Mouse (Mus musculus) hindlimb bud, embryonic 11.5 days (tissue): ENCODE measurements around the gene Dtnb.

Experiments
- DNase-seq: peaks from one replicate; pipeline ENCODE4 v3.0.0-alpha.2; 2012; ENCODE audit warnings: low read depth, low spot score; ENCODE audit errors: extremely low spot score

Dtnb gene

DNA sequence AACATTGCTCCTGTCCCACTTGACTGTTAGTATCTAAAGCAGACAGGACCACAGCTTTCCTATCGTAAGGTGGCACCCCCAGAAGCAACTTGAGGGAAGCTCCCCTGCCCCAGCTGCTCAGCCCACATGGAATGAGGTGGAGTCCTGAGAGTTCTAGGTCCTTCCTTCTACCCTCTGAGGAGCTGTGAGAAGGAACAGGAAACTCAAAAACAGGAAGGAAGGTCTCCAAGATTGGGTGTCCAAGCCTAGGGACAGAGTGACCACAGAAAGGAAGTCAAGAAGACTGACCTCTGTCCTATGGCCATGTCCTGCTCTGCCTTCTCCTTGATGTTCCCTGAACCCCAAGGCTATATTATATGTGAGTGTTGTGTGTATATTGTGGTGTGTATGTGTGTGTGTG lies 227.4 kb downstream of the Dtnb start:
- no peak for DNase-seq

DNA sequence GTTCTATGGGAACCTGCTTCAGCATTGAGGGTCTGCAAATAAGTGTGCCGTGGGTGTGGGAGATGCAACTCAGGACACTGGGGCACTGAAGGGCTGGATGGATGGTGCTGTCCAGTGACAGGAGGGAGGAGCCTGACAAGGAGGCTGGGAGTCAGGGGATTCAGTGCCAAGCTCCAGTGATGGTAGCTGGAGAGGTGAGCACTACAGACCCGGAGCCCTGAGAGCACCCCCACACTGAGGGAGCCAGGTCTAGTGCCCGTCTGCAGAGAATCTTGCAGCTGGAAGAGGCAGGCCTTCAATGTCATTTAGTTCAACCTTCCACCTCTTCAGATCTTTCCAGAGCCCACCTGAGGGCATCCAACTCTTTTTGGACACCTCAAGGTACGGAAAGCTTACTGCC lies 233.7 kb downstream of the Dtnb start, which contains the start of gene Dnmt3a:
Gene Dnmt3a, plus strand, starts transcription at position 156 of the 400 bp plus-strand sequence.
- no peak for DNase-seq

- peak; percentile 24 for DNase-seq
These were observed 234.1 kb downstream of the Dtnb start for GRCm38 (mm10) chr12:3806271-3806684.

- no peak for DNase-seq
These were observed 234.7 kb downstream of the Dtnb start for GRCm38 (mm10) chr12:3806703-3807547.

DNA sequence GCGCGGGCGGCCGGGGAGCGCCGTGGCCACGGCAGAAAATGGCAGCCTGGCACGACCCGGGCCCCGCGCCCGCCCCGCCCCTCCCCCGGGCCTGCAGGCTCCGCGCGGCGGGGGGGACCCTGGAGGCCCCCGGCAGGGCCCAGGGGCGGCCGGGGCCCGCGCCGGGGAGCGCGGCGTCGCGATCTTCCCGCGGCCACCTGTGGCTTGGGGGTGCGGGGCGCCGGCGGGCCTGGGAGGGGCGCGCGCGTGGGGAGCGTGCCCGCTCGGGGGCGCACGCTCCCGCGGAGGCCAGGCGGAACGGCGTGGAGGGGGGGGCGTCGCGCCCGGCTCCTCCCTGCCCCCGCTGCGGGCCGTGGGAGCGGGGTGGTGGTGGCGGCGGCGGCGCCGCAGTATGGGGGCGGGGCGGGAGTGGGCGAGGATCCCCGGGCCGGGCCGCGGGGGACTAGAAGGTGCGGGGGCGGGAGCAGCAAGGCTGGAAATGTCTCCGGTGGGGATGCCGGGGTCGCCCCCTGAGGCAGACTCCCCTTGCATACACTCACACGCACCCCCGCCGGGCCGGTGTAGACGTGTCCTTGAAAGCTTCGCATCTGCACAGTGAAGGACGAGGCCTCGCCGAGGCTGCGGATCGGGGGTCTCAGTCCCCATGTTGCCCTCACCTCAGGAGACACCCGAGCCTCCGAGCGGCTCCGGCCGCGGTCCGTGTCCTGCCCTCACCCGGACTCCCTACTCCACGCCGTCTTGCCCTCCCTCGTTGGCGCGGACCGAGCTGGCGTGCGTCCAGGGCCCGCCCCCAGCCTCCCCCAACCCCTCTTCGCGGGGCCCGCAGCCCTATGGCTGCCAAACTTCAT lies 235.6 kb downstream of the Dtnb start:
- no peak for DNase-seq

DNA sequence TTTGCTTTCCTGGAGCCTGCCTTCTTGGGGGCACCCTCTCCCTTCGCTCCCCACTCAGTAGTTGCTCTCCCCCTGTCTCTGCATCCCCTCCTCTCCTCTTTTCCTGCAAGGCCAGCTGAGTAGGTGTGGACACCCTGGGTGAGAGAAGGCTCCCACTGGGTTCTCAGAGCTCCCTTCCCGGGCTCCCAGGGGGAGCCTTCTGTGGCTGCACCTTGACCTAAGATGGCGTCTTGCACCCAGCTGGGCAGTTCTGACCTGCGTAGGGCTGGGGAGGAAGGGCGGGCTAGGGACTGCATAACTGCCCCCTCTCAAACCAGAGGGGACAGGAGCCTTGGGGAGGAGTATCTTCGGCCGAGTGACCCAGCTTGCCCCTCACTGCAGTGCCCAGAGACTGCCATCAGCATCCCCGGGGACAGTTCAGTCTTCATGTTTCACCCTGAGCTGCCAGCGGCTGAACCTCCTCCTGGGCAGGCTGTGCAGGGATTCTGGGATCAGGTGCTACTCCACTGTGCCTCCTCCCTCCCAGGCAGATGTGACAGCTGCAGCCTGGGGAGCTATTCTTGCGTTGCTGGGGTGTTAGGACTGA lies 236.3 kb downstream of the Dtnb start:
- DNase-seq = no peak

GRCm38 (mm10) chr12:3809520-3810180 lies 237.5 kb downstream of the Dtnb start:
- DNase-seq = no peak

DNA sequence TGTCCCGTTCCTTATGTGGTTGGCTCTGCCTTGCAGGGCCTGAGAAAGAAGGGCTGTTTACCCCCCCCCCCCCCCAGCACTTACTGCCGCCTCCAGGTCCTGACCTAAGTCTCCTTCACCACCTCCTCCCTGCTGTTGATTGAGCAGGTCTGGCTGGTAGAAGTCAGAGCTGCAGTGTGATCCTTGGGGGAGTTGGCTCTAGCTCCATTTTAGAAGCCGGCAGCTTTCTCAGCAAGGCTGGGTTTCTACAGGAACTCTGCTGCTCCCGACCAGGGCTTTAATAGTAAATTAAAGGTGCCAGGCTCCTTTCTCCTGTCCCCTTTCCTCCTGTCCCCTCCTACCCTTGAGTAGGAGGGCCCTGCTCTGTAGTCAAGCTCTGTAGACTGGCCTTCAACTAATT lies 238.3 kb downstream of the Dtnb start:
- DNase-seq = no peak

DNA sequence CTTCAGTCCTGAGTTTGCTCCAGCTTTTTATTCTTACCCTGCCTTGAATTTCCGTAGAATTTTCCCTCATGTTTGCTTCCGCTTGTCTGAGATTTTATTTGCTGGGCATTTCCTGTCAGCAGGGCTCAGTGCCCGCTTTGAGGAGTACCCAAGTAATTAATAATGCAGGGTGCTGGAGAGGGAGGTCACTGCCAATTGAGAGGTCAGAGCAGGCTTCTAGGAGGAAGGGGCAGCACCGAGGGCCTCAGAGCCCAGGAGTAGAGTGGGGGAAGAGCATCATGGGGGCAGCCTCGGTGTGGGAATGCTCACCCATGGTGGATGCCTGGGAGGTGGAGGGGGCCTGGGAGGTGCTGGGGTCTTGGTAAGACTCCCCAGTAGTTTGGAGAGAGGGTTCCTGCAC lies 239.4 kb downstream of the Dtnb start:
- DNase-seq = no peak

DNA sequence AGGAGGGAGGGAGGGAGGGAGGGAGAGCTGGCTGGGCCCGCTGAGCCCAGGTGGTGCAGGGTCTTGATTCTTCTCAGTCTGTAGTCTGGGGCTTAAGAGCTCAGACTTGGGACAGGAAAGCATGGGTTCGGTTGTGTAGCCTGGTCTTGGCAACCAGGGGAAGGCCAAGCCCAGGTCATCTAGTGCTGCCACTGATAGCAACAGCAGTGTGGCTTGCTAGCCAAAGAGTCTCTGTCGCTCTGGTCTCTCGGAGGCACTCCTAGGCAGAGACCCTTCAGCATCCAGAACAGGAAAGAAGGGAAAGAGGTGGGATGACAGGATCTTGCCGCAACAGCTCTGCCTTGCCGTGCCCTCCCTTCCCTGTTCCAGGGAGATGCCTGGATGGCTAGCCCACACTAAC lies 240.1 kb downstream of the Dtnb start:
- no peak for DNase-seq

- DNase-seq = no peak
These were observed 241.0 kb downstream of the Dtnb start for GRCm38 (mm10) chr12:3813138-3813537.

- DNase-seq = no peak
These were observed 243.2 kb downstream of the Dtnb start for GRCm38 (mm10) chr12:3815386-3815785.

- no peak for DNase-seq
These were observed 244.9 kb downstream of the Dtnb start for GRCm38 (mm10) chr12:3817033-3817432.

- no peak for DNase-seq
These were observed 245.4 kb downstream of the Dtnb start for GRCm38 (mm10) chr12:3817566-3817965.

DNA sequence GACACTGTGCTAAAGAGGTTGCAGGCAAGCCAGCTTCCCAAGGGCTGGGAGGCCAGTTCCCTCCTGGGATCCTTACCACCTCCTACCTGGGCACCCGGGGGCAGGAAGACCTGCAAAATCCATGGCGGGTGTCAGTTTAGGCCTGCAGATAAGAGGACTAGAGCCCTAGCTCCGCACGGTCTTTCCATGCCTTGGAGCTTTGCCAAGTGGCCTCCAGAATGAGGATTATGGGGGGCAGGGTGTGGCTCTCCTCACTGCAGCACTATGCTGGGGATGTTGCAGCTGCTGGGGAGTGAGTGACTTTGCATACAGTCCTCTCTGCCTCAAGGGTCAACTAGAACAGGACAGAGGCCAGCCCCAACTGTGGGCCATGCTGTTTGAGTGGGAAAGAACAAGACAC lies 247.7 kb downstream of the Dtnb start:
- no peak for DNase-seq

DNA sequence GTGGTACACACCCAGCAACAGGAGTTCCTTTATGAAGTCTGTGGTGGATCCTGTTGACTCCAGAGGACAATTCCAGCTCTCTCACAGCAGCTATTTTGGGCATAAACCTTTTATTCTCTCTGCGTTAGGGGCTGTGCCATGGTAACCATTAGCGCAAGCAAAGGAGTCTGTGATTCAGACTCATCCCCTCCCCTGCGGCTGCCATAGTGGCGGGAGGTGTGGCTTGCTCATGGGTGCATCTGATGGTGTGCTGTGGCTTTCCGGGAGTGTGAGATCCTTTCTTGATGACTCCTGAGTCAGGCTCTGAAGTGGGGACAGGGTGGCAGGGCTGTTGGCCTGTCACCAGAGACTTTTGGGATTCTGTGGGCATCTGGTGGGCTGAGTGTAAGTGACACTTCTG lies 251.2 kb downstream of the Dtnb start:
- no peak for DNase-seq

- no peak for DNase-seq
These were observed 252.9 kb downstream of the Dtnb start for GRCm38 (mm10) chr12:3824906-3825713.

DNA sequence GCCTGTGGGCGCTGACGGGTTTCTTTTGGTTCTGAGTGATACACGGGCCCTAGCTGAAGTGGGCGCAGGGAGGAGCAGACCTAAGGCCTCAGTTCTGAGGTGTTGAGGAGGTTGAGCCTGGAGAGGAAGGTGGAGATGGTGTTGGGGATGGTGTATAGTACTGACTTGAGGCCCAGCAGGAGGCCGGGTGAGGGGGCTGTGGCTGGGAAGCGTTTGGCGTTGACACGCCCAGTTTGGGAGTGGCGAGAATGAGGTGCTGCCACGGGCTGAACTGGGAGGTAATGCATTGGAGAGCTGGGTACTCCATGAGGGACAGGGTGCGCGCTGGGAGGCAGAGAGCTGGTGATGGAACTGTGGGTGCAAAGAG lies 253.5 kb downstream of the Dtnb start:
- no peak for DNase-seq

DNA sequence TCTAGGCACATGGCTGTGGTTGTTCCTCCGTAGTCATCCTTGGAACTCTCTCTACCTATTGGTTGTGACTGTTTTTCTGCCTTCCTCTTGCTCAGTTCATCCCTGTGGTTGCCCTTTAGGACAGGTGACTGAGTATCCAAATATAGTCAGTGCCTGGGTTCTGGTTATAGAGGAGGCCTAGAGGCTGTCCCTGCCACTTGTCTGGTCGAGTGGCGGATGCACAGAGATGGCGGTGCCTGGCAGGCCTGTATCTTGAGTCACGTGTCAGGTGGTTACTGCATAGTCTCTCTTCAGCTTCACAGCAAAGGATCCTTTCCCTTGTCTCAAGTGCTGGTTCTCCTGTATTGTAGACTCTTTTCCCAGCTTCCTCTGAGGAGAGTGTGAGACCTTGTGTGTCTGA lies 255.6 kb downstream of the Dtnb start:
- no peak for DNase-seq
